Mouse (Mus musculus): ENCODE measurements around the gene Stpg3.
A peak's percentile ranks its signal among the peaks of the same experiment; 100 is the strongest.

- no peak for TF ChIP-seq ZNF384 (IDR thresholded peaks at IDR 0.05; ENCODE audit: low read depth, low read length)
- TF ChIP-seq HCFC1 (IDR thresholded peaks at IDR 0.05; ENCODE audit: borderline replicate concordance, insufficient read depth, low read length): no peak
- peak; percentile 82; the same call in 1 of the 2 replicates for TF ChIP-seq ZC3H11A (IDR thresholded peaks at IDR 0.05; ENCODE audit: borderline replicate concordance, low read depth, low read length)
- TF ChIP-seq MAFK (IDR thresholded peaks at IDR 0.05; ENCODE audit: insufficient read depth, low read depth, low read length): no peak
Measured at GRCm38 (mm10) chr2:25193330-25193770, 21.1 kb downstream of the Stpg3 start.

Data from ES-E14 (cell line).